Mouse (Mus musculus) left cerebral cortex, adult 9 months (tissue): ENCODE data around the gene Hist2h2aa2.
"Not testable (repeated sequence)": the region's sequence is repeated elsewhere in the genome, so short reads cannot be mapped to it uniquely, and the experiment has no call there.

Experiments
- DNase-seq, 2 experiments: peaks; one replicate each; pipeline ENCODE4 v3.0.0; 2022; ENCODE audit warnings: low spot score in 2 of 2

The Hist2h2aa2 gene

DNA sequence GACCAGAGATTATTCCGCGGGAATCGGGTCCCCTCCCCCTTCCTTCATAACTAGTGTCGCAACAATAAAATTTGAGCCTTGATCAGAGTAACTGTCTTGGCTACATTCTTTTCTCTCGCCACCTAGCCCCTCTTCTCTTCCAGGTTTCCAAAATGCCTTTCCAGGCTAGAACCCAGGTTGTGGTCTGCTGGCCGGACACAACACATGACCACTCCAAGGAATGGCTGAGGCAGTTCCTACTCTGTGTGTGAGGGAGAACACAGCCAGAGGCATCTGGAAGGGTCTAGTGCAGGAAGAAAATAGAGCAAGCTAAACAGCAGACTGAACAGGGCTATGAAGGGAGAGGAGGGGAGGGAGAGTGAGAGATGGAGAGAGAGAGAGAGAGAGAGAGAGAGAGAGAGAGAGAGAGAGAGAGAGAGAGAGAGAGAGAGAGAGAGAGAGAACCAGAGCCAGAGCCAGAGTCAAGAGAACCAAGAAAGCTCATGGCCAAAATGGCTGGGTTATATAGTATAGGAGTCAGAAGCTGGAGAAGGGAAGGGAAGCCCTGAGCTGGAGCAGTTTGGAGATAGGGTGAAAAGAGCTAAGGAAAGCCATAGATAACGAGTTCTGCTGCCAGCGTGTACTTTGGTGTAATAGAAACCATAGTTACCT is 41.4 kb downstream of the Hist2h2aa2 start:
- DNase-seq, result not testable (repeated sequence)

- no peak for DNase-seq
These were observed 41.9 kb downstream of the Hist2h2aa2 start for GRCm38 (mm10) chr3:96198181-96198580.

- DNase-seq, result peak; percentile 86 to 94
These were observed 42.8 kb downstream of the Hist2h2aa2 start for GRCm38 (mm10) chr3:96197129-96197749.

- DNase-seq, result no peak
These were observed 43.5 kb downstream of the Hist2h2aa2 start for GRCm38 (mm10) chr3:96196437-96197128.

GRCm38 (mm10) chr3:96195616-96196313 is 44.3 kb downstream of the Hist2h2aa2 start:
- DNase-seq, result no peak

GRCm38 (mm10) chr3:96194966-96195365 is 45.1 kb downstream of the Hist2h2aa2 start:
- no peak for DNase-seq

DNA sequence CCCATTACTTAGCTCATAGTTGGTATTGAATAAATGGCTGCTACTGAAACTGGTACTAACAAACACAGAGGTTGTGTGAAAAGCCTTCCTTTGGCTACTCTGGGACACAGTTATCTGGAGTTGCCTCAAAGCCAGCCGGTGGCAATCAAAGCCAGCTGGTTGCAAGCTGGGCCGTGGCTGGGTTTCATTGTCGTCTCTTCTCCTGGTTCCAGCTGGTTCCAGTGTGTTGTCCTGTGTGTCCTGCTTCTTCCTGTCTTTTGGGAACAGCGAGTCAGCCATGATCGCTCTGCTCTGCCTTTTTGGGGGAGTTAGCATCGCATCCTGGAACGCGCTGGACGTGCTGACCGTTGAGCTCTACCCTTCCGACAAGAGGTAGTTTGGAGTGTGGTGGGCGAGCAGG is 47.1 kb downstream of the Hist2h2aa2 start:
- DNase-seq, result no peak
